Mouse (Mus musculus) liver, embryonic 13.5 days (tissue): ENCODE measurements around the gene Ntm. TPM values are rescaled to one million over a fixed set of nuclear protein-coding genes. Genes with fewer than 3 reads are reported as not detected.

Experiments
- ATAC-seq: fragments of 200-750 bp; cut with Nextera tagmentation; 2 replicates; pipeline ENCODE4 v1.8.0; 2017; ENCODE audit warnings: low read depth, mild to moderate bottlenecking, moderate number of reproducible peaks, moderate library complexity
- DNase-seq: peaks from one replicate; pipeline ENCODE4 v3.0.0; 2022
- H3K27ac ChIP-seq: fragments of 300-500 bp; sonication (generic); 2 replicates; pipeline ENCODE4 v1.5.1; 2015; ENCODE audit warnings: moderate library complexity, mild to moderate bottlenecking, inconsistent platforms
- H3K27me3 ChIP-seq: fragments of 300-500 bp; sonication (generic); 2 replicates; pipeline ENCODE4 v1.6.1; 2015; ENCODE audit warnings: mild to moderate bottlenecking, inconsistent platforms
- H3K36me3 ChIP-seq: fragments of 300-500 bp; sonication (generic); 2 replicates; pipeline ENCODE4 v1.6.1; 2015; ENCODE audit warnings: mild to moderate bottlenecking, inconsistent platforms
- H3K4me1 ChIP-seq: fragments of 300-500 bp; sonication (generic); replicated peaks from 2 replicates; pipeline ENCODE4 v1.6.1; 2015; ENCODE audit warnings: inconsistent platforms
- H3K4me2 ChIP-seq: fragments of 300-500 bp; sonication (generic); 2 replicates; pipeline ENCODE4 v1.6.1; 2015; ENCODE audit warnings: inconsistent platforms, mild to moderate bottlenecking, moderate library complexity
- H3K4me3 ChIP-seq: fragments of 300-500 bp; sonication (generic); replicated peaks from 2 replicates; pipeline ENCODE4 v1.5.1; 2015; ENCODE audit warnings: mild to moderate bottlenecking, inconsistent platforms
- H3K9ac ChIP-seq: fragments of 300-500 bp; sonication (generic); 2 replicates; pipeline ENCODE4 v1.6.1; 2015; ENCODE audit warnings: mild to moderate bottlenecking, inconsistent platforms
- H3K9me3 ChIP-seq: fragments of 300-500 bp; sonication (generic); replicated peaks from 2 replicates; pipeline ENCODE4 v1.6.1; 2016; ENCODE audit warnings: inconsistent platforms
- WGBS: fragments of 180-500 bp; shearing (Covaris S2); methylation state at CpG from one replicate; pipeline ENCODE4 v1.1.7; 2015; ENCODE audit not compliant: insufficient replicate concordance; 5-methylcytosine and 5-hydroxymethylcytosine counted together
- polyA plus RNA-seq: library from polyadenylated mRNA; unstranded; fragments of >200 nt; fragmentation: Nextera tagmentation; extraction: Ambion mirVana; gene quantifications from 2 replicates; pipeline ENCODE4 v1.2.1, GENCODE M21; 2015

The Ntm gene
- polyA plus RNA-seq, 1 experiment from 2014 or later: 1.2 TPM

- no peak for DNase-seq
- 63% methylated on average over 5 of the region's 5 CpGs for whole genome bisulfite sequencing
- Histone ChIP-seq H3K36me3 (no peaks in the 10 kb centered on the region), H3K9me3 (no peaks in the 10 kb centered on the region), H3K9ac (no peak overlapping the region), H3K4me2 (no peak overlapping the region), H3K27me3 (no peaks in the 10 kb centered on the region), H3K4me3 (no peak overlapping the region), H3K27ac (no peak overlapping the region), H3K4me1 (no peaks in the 10 kb centered on the region)
- no peak for ATAC-seq
Measured at GRCm38 (mm10) chr9:29881614-29882013, 81.3 kb downstream of the Ntm start.

DNA sequence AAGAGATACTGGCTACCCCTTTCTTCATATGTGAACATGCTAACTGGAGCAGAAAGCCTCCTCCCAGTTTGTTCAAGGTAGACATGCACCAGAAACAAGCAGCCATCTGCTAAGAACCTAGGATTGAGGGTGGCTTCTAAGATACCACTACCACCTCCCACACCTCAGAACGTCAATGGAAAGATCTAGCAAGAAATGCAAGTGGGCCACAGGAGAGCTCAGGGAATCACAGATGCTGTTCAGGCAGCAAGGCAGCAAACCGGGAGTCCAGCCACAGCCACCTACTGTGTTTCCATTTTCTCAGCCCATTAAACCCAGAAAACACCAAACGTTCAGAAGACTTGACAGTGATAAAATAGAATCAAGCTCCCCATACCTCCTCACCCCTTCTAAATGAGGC lies 85.4 kb downstream of the Ntm start:
- 48% methylated on average over 3 of the region's 3 CpGs for WGBS
- H3K9me3 ChIP-seq: no peaks in the 10 kb centered on the region
- H3K36me3 ChIP-seq: no peaks in the 10 kb centered on the region
- no peaks in the 10 kb centered on the region for H3K4me1 ChIP-seq
- H3K4me2 ChIP-seq: no peak overlapping the region
- H3K9ac ChIP-seq: no peak overlapping the region
- H3K27ac ChIP-seq: no peak overlapping the region
- H3K27me3 ChIP-seq: no peaks in the 10 kb centered on the region
- ATAC-seq (no peak), DNase-seq (no peak)
- no peak overlapping the region for H3K4me3 ChIP-seq

GRCm38 (mm10) chr9:29867746-29868145 lies 95.2 kb downstream of the Ntm start:
- no peak overlapping the region for H3K9ac ChIP-seq
- no peaks in the 10 kb centered on the region for H3K27me3 ChIP-seq
- no peak overlapping the region for H3K4me2 ChIP-seq
- 59% methylated on average over 5 of the region's 5 CpGs for WGBS
- DNase-seq (no peak), ATAC-seq (no peak)
- no peaks in the 10 kb centered on the region for H3K36me3 ChIP-seq
- H3K4me3 ChIP-seq: no peak overlapping the region
- H3K4me1 ChIP-seq: no peaks in the 10 kb centered on the region
- no peaks in the 10 kb centered on the region for H3K9me3 ChIP-seq
- no peak overlapping the region for H3K27ac ChIP-seq

DNA sequence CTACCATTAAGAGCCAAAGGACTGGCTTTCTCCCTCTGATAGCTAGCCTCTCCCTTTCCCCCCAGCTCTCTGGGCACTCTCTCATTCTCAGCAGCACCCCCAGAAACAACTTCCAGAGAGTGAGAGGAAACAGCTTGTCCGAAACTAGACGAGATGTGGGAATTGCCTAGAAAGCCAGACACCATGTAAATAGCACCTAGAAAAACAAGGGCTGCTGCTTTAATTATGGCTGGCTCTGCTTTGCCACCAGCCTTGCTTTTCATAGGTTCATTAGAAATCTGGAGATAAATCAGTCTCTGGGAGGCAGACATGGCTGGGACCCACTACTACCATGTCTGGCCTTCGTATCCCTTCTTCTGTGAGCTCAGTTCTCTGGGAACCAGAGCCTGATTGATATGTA lies 96.1 kb downstream of the Ntm start:
- Histone ChIP-seq H3K36me3 (no peaks in the 10 kb centered on the region), H3K27ac (no peak overlapping the region), H3K27me3 (no peaks in the 10 kb centered on the region), H3K9ac (no peak overlapping the region), H3K4me1 (no peaks in the 10 kb centered on the region), H3K9me3 (no peaks in the 10 kb centered on the region), H3K4me3 (no peak overlapping the region), H3K4me2 (no peak overlapping the region)
- ATAC-seq (no peak), DNase-seq (no peak)
- 59% methylated on average over 3 of the region's 3 CpGs for WGBS

GRCm38 (mm10) chr9:29866101-29866500 lies 96.8 kb downstream of the Ntm start:
- H3K4me1 ChIP-seq: no peaks in the 10 kb centered on the region
- no peaks in the 10 kb centered on the region for H3K27me3 ChIP-seq
- no peaks in the 10 kb centered on the region for H3K36me3 ChIP-seq
- WGBS: 52% methylated on average over 4 of the region's 4 CpGs
- no peak overlapping the region for H3K4me2 ChIP-seq
- H3K27ac ChIP-seq: no peak overlapping the region
- ATAC-seq: no peak
- no peak for DNase-seq
- H3K9me3 ChIP-seq: no peaks in the 10 kb centered on the region
- H3K4me3 ChIP-seq: no peak overlapping the region
- no peak overlapping the region for H3K9ac ChIP-seq

- Histone ChIP-seq H3K27me3 (no peaks in the 10 kb centered on the region), H3K9ac (no peak overlapping the region), H3K9me3 (no peaks in the 10 kb centered on the region), H3K36me3 (no peaks in the 10 kb centered on the region), H3K4me3 (no peak overlapping the region), H3K4me2 (no peak overlapping the region), H3K4me1 (no peaks in the 10 kb centered on the region), H3K27ac (no peak overlapping the region)
- no peak for ATAC-seq
- no peak for DNase-seq
- 52% methylated on average over 8 of the region's 8 CpGs for WGBS
Measured at GRCm38 (mm10) chr9:29865502-29865901, 97.4 kb downstream of the Ntm start.

DNA sequence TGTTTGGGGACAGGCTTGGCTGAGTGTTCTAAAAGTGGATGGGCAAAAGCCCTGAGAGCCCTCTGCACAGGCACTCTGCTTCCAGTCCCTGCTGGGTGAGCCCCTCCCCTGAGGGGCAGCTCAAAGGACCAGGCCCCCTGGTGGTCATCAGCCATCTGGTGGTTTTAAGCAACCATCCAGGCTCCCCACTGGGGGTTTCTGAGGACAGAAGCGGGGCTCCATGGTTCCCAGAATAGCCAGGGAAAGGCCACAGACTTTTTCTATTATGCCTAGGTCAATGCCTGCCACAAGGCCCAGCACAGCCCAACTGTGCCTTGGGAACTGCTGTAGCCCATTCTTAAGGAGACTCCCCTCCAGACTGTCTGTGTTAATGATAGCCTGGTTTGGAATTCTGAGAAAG lies 98.1 kb downstream of the Ntm start:
- Histone ChIP-seq H3K4me3 (no peak overlapping the region), H3K9me3 (no peaks in the 10 kb centered on the region), H3K27ac (no peak overlapping the region), H3K36me3 (no peaks in the 10 kb centered on the region), H3K4me1 (no peaks in the 10 kb centered on the region), H3K27me3 (no peaks in the 10 kb centered on the region), H3K4me2 (no peak overlapping the region), H3K9ac (no peak overlapping the region)
- DNase-seq: no peak
- 22% methylated on average over 1 of the region's 1 CpGs for WGBS
- ATAC-seq: no peak

DNA sequence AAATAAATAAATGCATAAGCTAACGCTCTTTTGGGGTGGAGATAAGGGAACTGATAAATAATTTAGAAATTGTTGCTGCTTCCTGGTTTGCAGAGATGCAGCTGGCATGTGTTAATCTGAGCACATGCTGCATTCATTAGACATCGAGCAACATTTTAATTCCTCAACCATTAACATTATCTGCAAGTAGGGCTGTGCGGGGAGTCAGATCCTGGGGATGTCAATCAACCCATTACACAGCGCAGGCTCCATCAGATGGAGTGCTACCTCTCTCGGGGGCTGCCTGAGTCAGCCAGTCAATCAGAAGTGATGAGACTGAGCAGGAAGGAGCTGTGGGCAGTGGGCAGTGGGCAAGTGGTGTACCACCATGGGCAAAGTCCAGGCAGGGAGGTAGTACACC lies 100.5 kb downstream of the Ntm start:
- no peak overlapping the region for H3K27ac ChIP-seq
- H3K9me3 ChIP-seq: no peaks in the 10 kb centered on the region
- H3K9ac ChIP-seq: no peak overlapping the region
- H3K27me3 ChIP-seq: no peaks in the 10 kb centered on the region
- 49% methylated on average over 5 of the region's 5 CpGs for whole genome bisulfite sequencing
- no peak for DNase-seq
- no peak overlapping the region for H3K4me2 ChIP-seq
- no peak for ATAC-seq
- H3K36me3 ChIP-seq: no peaks in the 10 kb centered on the region
- H3K4me3 ChIP-seq: no peak overlapping the region
- no peaks in the 10 kb centered on the region for H3K4me1 ChIP-seq

DNA sequence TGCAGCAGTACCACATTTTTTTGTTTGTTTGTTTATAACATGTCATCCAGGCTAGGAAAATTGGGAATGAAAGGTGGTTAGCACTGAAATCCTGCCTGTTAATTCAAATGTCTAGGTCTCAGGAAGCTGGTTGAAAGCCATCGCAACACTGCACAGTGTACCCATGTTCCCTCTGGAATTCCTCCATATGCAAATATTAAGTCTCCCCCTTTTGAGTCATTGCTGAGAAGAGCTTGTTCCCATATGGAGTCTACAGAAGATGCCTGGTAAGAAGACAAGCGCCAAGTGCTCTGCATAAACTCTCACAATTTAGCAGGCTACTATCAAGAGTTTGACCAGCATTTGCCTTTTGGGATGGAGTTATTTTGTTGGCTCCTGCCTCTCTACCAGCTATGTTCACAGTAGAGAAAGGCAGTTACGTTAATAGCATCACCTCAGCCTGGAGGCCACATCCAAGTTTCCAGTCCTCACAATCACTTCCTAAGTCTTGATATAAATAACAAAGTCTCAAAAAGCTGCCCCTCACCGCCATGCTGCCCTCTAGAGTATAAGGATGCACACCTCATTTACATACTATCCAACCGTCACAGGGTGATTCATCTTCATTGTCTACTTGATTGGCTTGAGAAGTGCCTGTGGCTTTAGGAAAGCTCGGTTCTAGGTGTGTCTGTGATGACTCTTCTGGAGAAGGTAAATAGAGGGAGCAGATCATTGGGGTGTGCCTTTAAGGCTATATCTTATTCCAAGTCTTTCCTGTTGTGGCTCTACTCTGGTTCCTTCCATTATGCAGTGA lies 103.5 kb downstream of the Ntm start:
- H3K27ac ChIP-seq: no peak overlapping the region

DNA sequence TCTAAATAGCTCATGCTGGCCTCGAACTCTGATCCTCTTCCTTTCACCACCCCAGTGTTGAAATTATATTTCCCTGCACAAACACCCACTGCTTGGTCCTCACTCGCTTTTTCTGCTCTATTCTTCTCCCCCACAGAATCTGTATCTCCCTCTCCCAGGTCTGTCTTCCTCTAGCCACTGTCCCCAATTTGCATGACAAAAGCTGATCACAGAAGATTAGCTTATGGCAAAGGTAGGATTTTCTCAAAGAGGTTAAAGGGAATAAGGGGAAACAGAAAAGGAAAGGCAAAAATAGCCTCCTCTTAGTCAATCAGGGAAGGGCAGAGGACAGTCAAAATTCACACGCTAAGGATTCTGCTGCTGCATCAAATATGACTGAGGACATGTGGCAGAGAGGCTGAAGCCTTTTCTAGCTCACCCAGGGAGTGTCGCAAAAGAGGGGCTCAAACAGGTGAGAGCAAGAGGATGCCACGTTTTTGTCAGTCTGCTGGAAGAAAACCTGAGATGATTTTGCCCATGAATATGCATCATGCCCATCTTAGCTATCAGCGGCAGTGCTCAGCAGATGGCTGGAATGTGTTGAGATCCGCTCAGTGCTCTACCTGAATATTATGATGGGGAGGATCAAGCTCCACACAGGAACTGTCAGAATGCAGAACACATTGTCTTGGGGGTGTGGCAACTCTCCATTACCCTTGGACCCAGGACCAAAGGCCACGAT lies 114.0 kb downstream of the Ntm start:
- ATAC-seq (no peak), DNase-seq (no peak)
- 32% methylated on average over 8 of the region's 8 CpGs for WGBS
- Histone ChIP-seq H3K9ac (no peak overlapping the region), H3K27me3 (no peaks in the 10 kb centered on the region), H3K4me2 (no peak overlapping the region), H3K4me1 (no peaks in the 10 kb centered on the region), H3K4me3 (no peak overlapping the region), H3K36me3 (no peaks in the 10 kb centered on the region), H3K9me3 (no peaks in the 10 kb centered on the region), H3K27ac (no peak overlapping the region)

More for the DNA sequence above, 103.5 kb downstream of the Ntm start:
- no peak overlapping the region for H3K4me3 ChIP-seq
- no peak for ATAC-seq
- no peak overlapping the region for H3K4me2 ChIP-seq
- H3K9me3 ChIP-seq: no peaks in the 10 kb centered on the region
- H3K4me1 ChIP-seq: no peaks in the 10 kb centered on the region
- no peak overlapping the region for H3K9ac ChIP-seq
- no peak for DNase-seq
- no peaks in the 10 kb centered on the region for H3K27me3 ChIP-seq
- H3K36me3 ChIP-seq: no peaks in the 10 kb centered on the region
- WGBS: 60% methylated on average over 6 of the region's 6 CpGs

GRCm38 (mm10) chr9:29837344-29837743 lies 125.6 kb downstream of the Ntm start:
- no peaks in the 10 kb centered on the region for H3K27me3 ChIP-seq
- 61% methylated on average over 6 of the region's 6 CpGs for WGBS

GRCm38 (mm10) chr9:29834911-29835310 lies 128.0 kb downstream of the Ntm start:
- ATAC-seq: no peak

More at GRCm38 (mm10) chr9:29837344-29837743, 125.6 kb downstream of the Ntm start:
- DNase-seq (no peak), ATAC-seq (no peak)
- H3K4me1 ChIP-seq: no peaks in the 10 kb centered on the region
- H3K36me3 ChIP-seq: no peaks in the 10 kb centered on the region
- no peak overlapping the region for H3K4me3 ChIP-seq
- H3K27ac ChIP-seq: no peak overlapping the region
- no peak overlapping the region for H3K9ac ChIP-seq
- H3K4me2 ChIP-seq: no peak overlapping the region
- no peaks in the 10 kb centered on the region for H3K9me3 ChIP-seq

More at GRCm38 (mm10) chr9:29834911-29835310, 128.0 kb downstream of the Ntm start:
- no peaks in the 10 kb centered on the region for H3K36me3 ChIP-seq
- no peak overlapping the region for H3K4me2 ChIP-seq
- no peak overlapping the region for H3K4me3 ChIP-seq
- H3K27ac ChIP-seq: no peak overlapping the region
- H3K4me1 ChIP-seq: no peaks in the 10 kb centered on the region
- DNase-seq: no peak
- 59% methylated on average over 5 of the region's 5 CpGs for WGBS
- H3K9ac ChIP-seq: no peak overlapping the region
- H3K9me3 ChIP-seq: no peaks in the 10 kb centered on the region
- H3K27me3 ChIP-seq: no peaks in the 10 kb centered on the region
